Mouse (Mus musculus) limb, embryonic 15.5 days (tissue): ENCODE measurements around the gene Olfr461. TPM values are rescaled to one million over a fixed set of nuclear protein-coding genes. Genes with fewer than 3 reads are reported as not detected.

Experiments
- polyA plus RNA-seq: library from polyadenylated mRNA; unstranded; fragments of >200 nt; fragmentation: Nextera tagmentation; extraction: Ambion mirVana; gene quantifications from 2 replicates; pipeline ENCODE4 v1.2.1, GENCODE M21; 2015

Olfr461 gene
- polyA plus RNA-seq, 1 experiment from 2014 or later, result 0.05 TPM

Other genes starting within 250 kb of the Olfr461 start
- gene Agk, start 229.9 kb downstream of the Olfr461 start, polyA plus RNA-seq, result 41.9 and 42.4 TPM in 2 replicates
- 4.0 and 8.6 TPM in 2 replicates for gene E330009J07Rik, start 118.9 kb downstream of the Olfr461 start, polyA plus RNA-seq
- not detected in 2 replicates for gene Wee2, start 116.0 kb downstream of the Olfr461 start, polyA plus RNA-seq
- 130 and 131 TPM in 2 replicates for gene Ssbp1, start 83.7 kb downstream of the Olfr461 start, polyA plus RNA-seq
- not detected in 2 replicates for gene Tas2r137, start 63.8 kb downstream of the Olfr461 start, polyA plus RNA-seq
- not detected in 2 replicates for gene Tas2r108, start 61.5 kb downstream of the Olfr461 start, polyA plus RNA-seq
- not detected in 2 replicates for gene Prss37, start 35.5 kb downstream of the Olfr461 start, polyA plus RNA-seq
- not detected in 2 replicates for gene Olfr460, start 14.4 kb upstream of the Olfr461 start, polyA plus RNA-seq
- 1.8 and 2.1 TPM in 2 replicates for gene Clec5a, start 30.8 kb upstream of the Olfr461 start, polyA plus RNA-seq
- not detected in 2 replicates for gene Tas2r138, start 58.3 kb upstream of the Olfr461 start, polyA plus RNA-seq
- gene Mgam, start 73.8 kb upstream of the Olfr461 start, polyA plus RNA-seq, result 0.09 TPM in 1 of 2 replicates, not detected in the other